In the genomic region with DNA sequence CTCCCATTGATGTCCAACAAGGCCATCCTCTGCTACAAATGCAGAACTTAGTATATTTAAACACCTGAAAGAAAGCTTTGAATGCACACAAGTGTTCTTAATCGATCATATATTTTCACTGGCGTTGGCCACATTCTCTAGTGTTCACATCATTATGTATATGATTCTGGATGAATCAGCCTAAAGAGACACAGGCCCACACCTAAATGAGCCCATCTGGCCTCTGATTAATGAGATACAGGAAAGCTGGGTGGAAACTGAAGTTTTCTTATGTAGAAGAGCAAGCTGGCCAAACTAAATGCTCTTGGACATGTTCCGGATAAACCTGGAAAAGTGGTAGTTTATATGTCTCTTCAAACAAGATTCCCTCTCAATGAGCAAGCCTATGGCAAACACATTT, we compare ENCODE assay signal across 16 mouse cellular contexts.
"Had no signal": no experiment of that assay in that cellular context is flagged by ENCODE, and none has a peak within 500 bp of the region (broad histone marks: within the 10 kb centered on the region; RNA-seq: fewer than 3 reads in every experiment).

No protein-coding gene starts in this region.

- H3K36me3 ChIP-seq: midbrain, embryonic 10.5 days had no signal

- ATAC-seq: inflammation-experienced regulatory T-cells, adult 6 months; intestine, postnatal 0 days had no signal

- DNase-seq: kidney, adult 2 months; kidney, postnatal 25 days; layer of hippocampus, adult 9-11 months; lung, adult 18-20 months; lung, postnatal 14 days; lung, postnatal 4 days; midbrain, embryonic 14.5 days; thymus, adult 2 months; thymus, postnatal 14 days; thymus, postnatal 4 days had no signal

- H3K9me3 ChIP-seq: midbrain, embryonic 10.5 days had no signal

- H3K4me1 ChIP-seq: midbrain, embryonic 10.5 days had no signal

- H3K27ac ChIP-seq: kidney, postnatal 0 days; layer of hippocampus, adult 2 months; midbrain, embryonic 10.5 days; stomach, postnatal 0 days had no signal

- H3K4me3 ChIP-seq: layer of hippocampus, adult 2 months; midbrain, embryonic 10.5 days had no signal
